Mouse (Mus musculus) naive thymus-derived CD4-positive, alpha-beta T cell, adult 2 months (primary cell): ENCODE data around the gene Erg.

Experiments used
- DNase-seq: peaks from one replicate; pipeline ENCODE4 v3.0.0-alpha.2; 2011; ENCODE audit warnings: low read depth

Gene Erg

GRCm38 (mm10) chr16:95348555-95348954 lies 237.8 kb downstream of the Erg start:
- DNase-seq = no peak

GRCm38 (mm10) chr16:95347202-95347601 lies 239.2 kb downstream of the Erg start:
- no peak for DNase-seq

- peak; percentile 87 for DNase-seq
Measured at GRCm38 (mm10) chr16:95345882-95346281, 240.5 kb downstream of the Erg start.

GRCm38 (mm10) chr16:95344961-95345360 lies 241.4 kb downstream of the Erg start:
- no peak for DNase-seq

- DNase-seq = peak; percentile 42
Measured at GRCm38 (mm10) chr16:95342030-95342429, 244.4 kb downstream of the Erg start.

GRCm38 (mm10) chr16:95340885-95341791 lies 245.3 kb downstream of the Erg start:
- DNase-seq = peak; percentile 93

GRCm38 (mm10) chr16:95332159-95332558 lies 254.2 kb downstream of the Erg start:
- DNase-seq = no peak

- DNase-seq = no peak
Measured at GRCm38 (mm10) chr16:95321945-95322625, 264.3 kb downstream of the Erg start.
